Mouse (Mus musculus) ES-Bruce4 (cell line): ENCODE measurements around the gene Nudt15. TPM values are rescaled to one million over a fixed set of nuclear protein-coding genes. Genes with fewer than 3 reads are reported as not detected.

Experiments used
- H3K27ac ChIP-seq: 2 replicates; pipeline ENCODE4 v1.5.1; 2012; ENCODE audit warnings: low read length, inconsistent platforms; ENCODE audit not compliant: insufficient read depth
- H3K27me3 ChIP-seq: 2 replicates; pipeline ENCODE4 v1.6.1; 2012; ENCODE audit warnings: mild to moderate bottlenecking, low read length, inconsistent platforms; ENCODE audit not compliant: control insufficient read depth, poor library complexity, insufficient read depth, severe bottlenecking
- H3K36me3 ChIP-seq: 2 replicates; pipeline ENCODE4 v1.6.1; 2012; ENCODE audit warnings: inconsistent platforms, mild to moderate bottlenecking, low read length, moderate library complexity; ENCODE audit not compliant: control insufficient read depth, poor library complexity, insufficient read depth, severe bottlenecking
- H3K4me1 ChIP-seq: one replicate; pipeline ENCODE4 v1.8.1; 2011; ENCODE audit warnings: low read length; ENCODE audit not compliant: control insufficient read depth, insufficient read depth
- H3K4me3 ChIP-seq: 2 replicates; pipeline ENCODE4 v1.5.1; 2011; ENCODE audit warnings: low read depth, mild to moderate bottlenecking, low read length
- H3K9ac ChIP-seq: 2 replicates; pipeline ENCODE4 v1.6.1; 2012; ENCODE audit warnings: low read depth, mild to moderate bottlenecking, inconsistent platforms; ENCODE audit not compliant: poor library complexity, severe bottlenecking
- H3K9me3 ChIP-seq: replicated peaks from 2 replicates; pipeline ENCODE4 v1.6.1; 2012; ENCODE audit warnings: mild to moderate bottlenecking, low read length, inconsistent platforms; ENCODE audit not compliant: control insufficient read depth, poor library complexity, insufficient read depth, severe bottlenecking
- CTCF ChIP-seq: IDR thresholded peaks from one replicate; pipeline ENCODE4 v1.8.1; 2011; ENCODE audit warnings: low read depth, low read length
- EP300 ChIP-seq: IDR thresholded peaks from 2 replicates; pipeline ENCODE4 v1.6.1; 2011; ENCODE audit warnings: low read depth, low read length; ENCODE audit not compliant: insufficient read depth
- POLR2A ChIP-seq: IDR thresholded peaks from one replicate; pipeline ENCODE4 v1.8.1; 2011; ENCODE audit warnings: low read length; ENCODE audit not compliant: insufficient read depth
- polyA plus RNA-seq: library from polyadenylated mRNA; stranded (reverse); fragments of >200 nt; gene quantifications from 2 replicates; pipeline ENCODE4 v1.2.4, GENCODE M21; 2011; ENCODE audit warnings: low read depth; ENCODE audit not compliant: missing spikeins, insufficient read depth, insufficient read length

Gene Nudt15
- polyA plus RNA-seq, 1 experiment: 3.9 TPM

DNA sequence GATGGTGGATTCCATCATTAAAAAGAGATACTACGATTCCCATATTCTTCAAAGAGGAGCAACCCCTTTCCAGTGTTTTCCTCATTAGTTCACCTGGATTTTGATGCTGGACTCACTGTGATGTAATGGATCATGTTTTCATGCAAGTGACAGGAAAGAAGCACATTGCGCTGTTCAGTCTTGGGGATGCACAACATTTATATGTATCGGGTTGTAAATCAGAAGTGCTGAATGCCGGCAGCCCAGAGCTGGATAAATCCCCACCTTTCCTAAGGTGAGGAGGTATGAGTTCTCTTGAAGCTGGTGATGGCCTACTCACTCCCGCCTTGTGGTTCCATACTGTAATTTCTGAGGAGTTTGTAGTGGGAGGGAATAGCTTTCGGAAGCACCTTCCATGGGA, 54.7 kb downstream of the Nudt15 start:
- Histone ChIP-seq H3K27me3 (no peaks in the 10 kb centered on the region), H3K4me3 (no peak overlapping the region), H3K9ac (no peak overlapping the region), H3K9me3 (no peaks in the 10 kb centered on the region), H3K4me1 (no peaks in the 10 kb centered on the region), H3K36me3 (no peaks in the 10 kb centered on the region), H3K27ac (no peak overlapping the region)
- TF ChIP-seq POLR2A (no peak), EP300 (no peak), CTCF (no peak)

DNA sequence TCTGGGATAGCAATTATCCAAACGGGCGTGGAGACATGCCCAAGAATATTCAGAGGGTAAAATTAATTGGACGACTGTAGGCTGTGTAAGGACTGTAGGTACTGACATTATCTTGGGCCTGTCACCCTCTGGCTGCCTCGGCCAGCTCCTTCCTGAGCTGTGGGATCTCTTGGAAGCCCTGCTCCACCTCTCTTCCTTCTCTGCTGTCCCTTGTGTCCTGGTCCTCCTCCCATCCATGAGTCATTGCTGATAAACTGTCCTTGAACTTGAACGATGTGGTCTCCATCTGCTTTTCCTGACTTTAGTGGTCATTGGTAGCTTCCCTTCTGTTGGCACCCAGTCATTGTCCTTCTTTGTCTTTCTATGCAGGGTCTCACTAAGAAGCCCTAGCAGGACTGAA, 61.4 kb downstream of the Nudt15 start:
- Histone ChIP-seq H3K36me3 (no peaks in the 10 kb centered on the region), H3K27me3 (no peaks in the 10 kb centered on the region), H3K4me3 (no peak overlapping the region), H3K4me1 (no peaks in the 10 kb centered on the region), H3K27ac (no peak overlapping the region), H3K9ac (no peak overlapping the region), H3K9me3 (no peaks in the 10 kb centered on the region)
- no peak for TF ChIP-seq CTCF
- no peak for TF ChIP-seq EP300
- TF ChIP-seq POLR2A: no peak

DNA sequence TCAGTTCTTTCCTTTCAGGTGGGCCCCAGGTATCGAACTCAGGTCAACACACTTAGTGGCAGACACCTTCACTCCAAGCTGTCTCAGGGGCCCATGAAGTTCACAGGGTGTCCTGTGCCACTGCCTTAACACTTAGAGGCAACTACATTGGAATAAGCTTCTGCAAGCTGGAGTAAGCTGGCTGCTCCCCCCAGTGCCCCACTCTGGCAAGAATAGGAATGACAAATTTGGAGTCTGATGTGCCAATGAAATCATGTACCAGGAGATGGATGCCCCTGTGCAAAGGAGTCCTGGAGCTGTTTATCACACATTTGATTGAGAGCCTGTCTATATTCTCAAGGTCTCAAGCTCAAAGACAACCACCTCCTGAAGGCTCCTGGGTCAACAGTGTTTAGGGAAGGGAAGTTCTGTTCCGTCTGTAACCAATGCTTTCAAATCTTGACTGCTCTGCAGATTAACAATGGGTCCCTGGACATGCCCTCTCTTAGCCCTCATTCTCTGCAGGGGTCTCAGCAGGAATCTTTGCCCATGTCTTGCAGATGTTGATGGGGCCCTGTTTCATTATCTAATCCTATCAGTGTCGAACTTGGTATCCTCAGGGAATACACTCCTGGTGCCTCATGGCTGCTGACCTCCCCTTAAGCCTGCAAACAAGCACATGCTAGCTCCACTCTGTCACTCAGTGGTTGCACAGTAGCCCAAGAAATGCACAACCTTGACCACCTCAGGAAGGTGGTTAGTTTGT, 63.5 kb downstream of the Nudt15 start:
- TF ChIP-seq CTCF (no peak), POLR2A (no peak), EP300 (no peak)
- Histone ChIP-seq H3K4me1 (no peaks in the 10 kb centered on the region), H3K36me3 (no peaks in the 10 kb centered on the region), H3K9ac (no peak overlapping the region), H3K27ac (no peak overlapping the region), H3K9me3 (no peaks in the 10 kb centered on the region), H3K4me3 (no peak overlapping the region), H3K27me3 (no peaks in the 10 kb centered on the region)

DNA sequence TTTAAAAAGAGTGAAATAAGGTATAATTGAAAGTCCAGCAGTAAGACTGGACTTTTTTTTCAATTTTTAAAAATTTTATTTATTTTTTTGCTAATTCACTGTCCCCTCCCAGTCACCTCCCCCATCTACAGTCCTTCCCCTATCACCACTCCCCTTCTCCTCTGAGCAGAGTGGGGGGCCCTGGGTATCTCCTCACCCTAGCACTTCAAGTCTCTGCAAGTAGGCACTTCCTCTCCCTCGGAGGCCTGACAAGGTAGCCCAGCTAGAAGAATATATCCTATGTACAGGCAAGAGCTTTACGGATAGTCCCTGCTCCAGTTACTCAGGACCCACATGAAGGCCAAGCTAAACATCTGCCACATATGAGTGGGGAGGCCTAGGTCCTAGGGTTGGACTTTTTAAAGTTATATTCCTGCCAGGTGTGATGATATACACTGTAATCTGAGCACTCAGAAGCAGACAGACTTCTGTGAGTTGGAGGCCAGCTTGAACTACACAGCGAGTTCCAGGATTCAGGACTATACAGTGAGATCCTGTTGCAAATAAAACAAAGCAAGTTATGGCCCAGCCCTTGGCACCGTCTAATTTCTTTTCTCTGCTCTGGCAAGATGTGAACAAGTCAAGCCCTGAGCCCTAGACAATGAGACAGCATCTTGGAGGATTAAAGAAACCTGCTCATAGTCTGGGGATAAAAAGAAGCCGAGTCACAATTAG, 64.4 kb downstream of the Nudt15 start:
- H3K36me3 ChIP-seq: no peaks in the 10 kb centered on the region
- no peak for TF ChIP-seq CTCF
- no peak for TF ChIP-seq POLR2A
- no peak for TF ChIP-seq EP300
- H3K4me3 ChIP-seq: no peak overlapping the region
- no peak overlapping the region for H3K9ac ChIP-seq
- H3K9me3 ChIP-seq: no peaks in the 10 kb centered on the region
- no peak overlapping the region for H3K27ac ChIP-seq
- H3K4me1 ChIP-seq: no peaks in the 10 kb centered on the region
- no peaks in the 10 kb centered on the region for H3K27me3 ChIP-seq

DNA sequence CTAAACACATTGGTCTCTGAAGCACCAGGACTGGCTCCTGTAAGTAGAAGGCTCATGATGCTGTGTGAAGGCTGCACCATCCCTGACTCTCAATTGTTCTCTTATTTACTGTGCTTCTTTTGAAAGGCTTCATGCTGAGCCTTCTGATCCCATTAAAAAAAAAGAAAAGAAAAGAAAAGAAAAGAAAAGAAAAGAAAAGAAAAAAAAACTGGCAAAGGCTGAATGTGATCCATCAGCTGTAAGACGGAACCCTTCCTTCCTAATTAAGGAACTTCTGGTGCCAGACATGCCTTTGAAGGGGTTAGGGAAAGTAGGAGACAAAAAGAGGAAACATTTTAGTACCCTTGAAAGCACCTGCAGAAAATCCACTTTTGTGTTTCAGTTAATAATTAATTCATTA, 68.3 kb downstream of the Nudt15 start:
- Histone ChIP-seq H3K9me3 (no peaks in the 10 kb centered on the region), H3K36me3 (no peaks in the 10 kb centered on the region), H3K27ac (no peak overlapping the region), H3K9ac (no peak overlapping the region), H3K4me1 (no peaks in the 10 kb centered on the region), H3K4me3 (no peak overlapping the region), H3K27me3 (no peaks in the 10 kb centered on the region)
- no peak for TF ChIP-seq CTCF
- no peak for TF ChIP-seq EP300
- no peak for TF ChIP-seq POLR2A

DNA sequence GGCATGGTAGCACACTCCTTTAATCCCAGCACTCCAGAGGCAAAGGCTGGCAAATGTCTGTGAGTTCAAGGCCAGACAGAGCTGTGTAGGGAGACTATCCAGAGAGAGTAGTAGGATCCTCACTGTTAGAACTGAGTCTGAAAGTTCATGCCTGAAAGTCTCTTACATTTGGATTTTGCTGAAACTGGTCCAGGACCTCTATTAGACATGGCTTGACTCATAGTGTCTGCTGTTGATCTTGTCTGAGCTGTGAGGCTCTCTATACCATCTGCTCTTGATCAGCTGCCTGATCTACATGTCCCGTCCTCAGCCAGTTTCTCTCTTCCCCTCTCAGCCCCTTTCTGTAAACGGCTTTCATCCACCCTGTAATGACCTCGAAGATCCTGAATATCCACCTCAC, 69.7 kb downstream of the Nudt15 start:
- H3K27ac ChIP-seq: no peak overlapping the region
- H3K36me3 ChIP-seq: no peaks in the 10 kb centered on the region
- no peaks in the 10 kb centered on the region for H3K4me1 ChIP-seq
- no peaks in the 10 kb centered on the region for H3K9me3 ChIP-seq
- TF ChIP-seq POLR2A: no peak
- TF ChIP-seq CTCF: no peak
- no peak for TF ChIP-seq EP300
- no peak overlapping the region for H3K4me3 ChIP-seq
- H3K9ac ChIP-seq: no peak overlapping the region
- no peaks in the 10 kb centered on the region for H3K27me3 ChIP-seq
